Mouse (Mus musculus) kidney, adult 11 months (tissue): ENCODE data around the gene Ciart.
"Not testable (repeated sequence)": the region's sequence is repeated elsewhere in the genome, so short reads cannot be mapped to it uniquely, and the experiment has no call there.

ENCODE experiments used
- DNase-seq: peaks from one replicate; pipeline ENCODE4 v3.0.0; 2022

Ciart gene

GRCm38 (mm10) chr3:95863578-95863977 lies 18.5 kb downstream of the Ciart start:
- no peak for DNase-seq

- peak; percentile 78 for DNase-seq
Measured at GRCm38 (mm10) chr3:95861796-95862195, 20.3 kb downstream of the Ciart start.

- no peak for DNase-seq
Measured at GRCm38 (mm10) chr3:95861216-95861615, 20.8 kb downstream of the Ciart start.

GRCm38 (mm10) chr3:95860323-95860722 lies 21.7 kb downstream of the Ciart start:
- DNase-seq = no peak

- DNase-seq = not testable (repeated sequence)
Measured at GRCm38 (mm10) chr3:95858278-95858677, 23.8 kb downstream of the Ciart start.

- DNase-seq = not testable (repeated sequence)
Measured at GRCm38 (mm10) chr3:95857050-95857449, 25.0 kb downstream of the Ciart start.

GRCm38 (mm10) chr3:95856115-95856514 lies 25.9 kb downstream of the Ciart start:
- DNase-seq = no peak

- DNase-seq = peak; percentile 95
Measured at GRCm38 (mm10) chr3:95855502-95856089, 26.5 kb downstream of the Ciart start, which contains the start of gene Prpf3. TSS of gene Prpf3 (minus strand) at chr3:95855885.

GRCm38 (mm10) chr3:95851317-95851716 lies 30.7 kb downstream of the Ciart start:
- DNase-seq = no peak

GRCm38 (mm10) chr3:95850611-95851010 lies 31.4 kb downstream of the Ciart start:
- no peak for DNase-seq

GRCm38 (mm10) chr3:95842503-95843214 lies 39.4 kb downstream of the Ciart start:
- DNase-seq = no peak

- no peak for DNase-seq
Measured at GRCm38 (mm10) chr3:95839250-95839649, 42.8 kb downstream of the Ciart start.

GRCm38 (mm10) chr3:95829053-95829452 lies 53.0 kb downstream of the Ciart start:
- DNase-seq = no peak
